Mouse (Mus musculus): Measurements from ENCODE around the gene Klhl10. TPM values are rescaled to one million over a fixed set of nuclear protein-coding genes. Genes with fewer than 3 reads are reported as not detected.

The Klhl10 gene
- total and polyA plus RNA-seq, 2 experiments, result 0.05 to 0.18 TPM

GRCm38 (mm10) chr11:100484461-100484860 is 42.7 kb downstream of the Klhl10 start:
- TF ChIP-seq CTCF (IDR thresholded peaks at IDR 0.05; ENCODE audit: low read depth, low read length), result no peak
- TF ChIP-seq POLR2A (IDR thresholded peaks at IDR 0.05; ENCODE audit: extremely low read depth, insufficient read depth, low read length), result no peak
- H3K79me2 ChIP-seq (ENCODE audit: control insufficient read depth, insufficient read depth, low read length), result no peaks in the 10 kb centered on the region
- DNase-seq (ENCODE audit: extremely low read depth, low read depth, low spot score), result no peak
- 95% methylated on average over 3 of the region's 3 CpGs for WGBS
- no peak overlapping the region for H3K27ac ChIP-seq (replicated peaks; ENCODE audit: insufficient read depth, low read depth, low read length)
- 0 out of 2 replicates have a peak, but pooled peaks cover 3% of the 10 kb centered on the region for H3K4me1 ChIP-seq (ENCODE audit: control insufficient read depth, insufficient read depth, low read length)
- peaks cover 79% of the 10 kb centered on the region for H3K36me3 ChIP-seq (ENCODE audit: control insufficient read depth, insufficient read depth, low read length)
- H3K9ac ChIP-seq (ENCODE audit: low read depth, low read length), result no peak overlapping the region
- no peak overlapping the region for H3K4me3 ChIP-seq (ENCODE audit: insufficient read depth, low read depth, low read length)
- H3K27me3 ChIP-seq (ENCODE audit: control insufficient read depth, insufficient read depth, low read length), result no peaks in the 10 kb centered on the region

- peak overlapping the region; percentile 28; the same call in 1 of the 2 replicates for H3K27ac ChIP-seq (replicated peaks; ENCODE audit: insufficient read depth, low read depth, low read length)
- H3K4me3 ChIP-seq (ENCODE audit: insufficient read depth, low read depth, low read length), result no peak overlapping the region
- H3K27me3 ChIP-seq (ENCODE audit: control insufficient read depth, insufficient read depth, low read length), result no peaks in the 10 kb centered on the region
- H3K9ac ChIP-seq (ENCODE audit: low read depth, low read length), result no peak overlapping the region
- H3K4me1 ChIP-seq (ENCODE audit: control insufficient read depth, insufficient read depth, low read length), result peaks cover 6% of the 10 kb centered on the region; the same call in 1 of the 2 replicates
- H3K36me3 ChIP-seq (ENCODE audit: control insufficient read depth, insufficient read depth, low read length), result peaks cover 74% of the 10 kb centered on the region
- no peaks in the 10 kb centered on the region for H3K79me2 ChIP-seq (ENCODE audit: control insufficient read depth, insufficient read depth, low read length)
- 0 out of 2 replicates have a peak, but pooled peaks have one; percentile 6 for TF ChIP-seq CTCF (IDR thresholded peaks at IDR 0.05; ENCODE audit: low read depth, low read length)
- no peak for TF ChIP-seq POLR2A (IDR thresholded peaks at IDR 0.05; ENCODE audit: extremely low read depth, insufficient read depth, low read length)
- 32% methylated on average over 8 of the region's 8 CpGs for WGBS
- peak; percentile 83 for DNase-seq (ENCODE audit: extremely low read depth, low read depth, low spot score)
These were observed 44.3 kb downstream of the Klhl10 start for GRCm38 (mm10) chr11:100485801-100486538.

GRCm38 (mm10) chr11:100490951-100491350 is 49.2 kb downstream of the Klhl10 start:
- no peaks in the 10 kb centered on the region for H3K79me2 ChIP-seq (ENCODE audit: control insufficient read depth, insufficient read depth, low read length)
- WGBS, result 64% methylated on average over 6 of the region's 6 CpGs
- H3K4me3 ChIP-seq (ENCODE audit: insufficient read depth, low read depth, low read length), result no peak overlapping the region
- DNase-seq (ENCODE audit: extremely low read depth, low read depth, low spot score), result peak; percentile 87
- peaks cover 70% of the 10 kb centered on the region for H3K36me3 ChIP-seq (ENCODE audit: control insufficient read depth, insufficient read depth, low read length)
- peak overlapping the region; percentile 52 for H3K27ac ChIP-seq (replicated peaks; ENCODE audit: insufficient read depth, low read depth, low read length)
- 0 out of 2 replicates have a peak, but pooled peaks have one; percentile 9 for TF ChIP-seq CTCF (IDR thresholded peaks at IDR 0.05; ENCODE audit: low read depth, low read length)
- no peak for TF ChIP-seq POLR2A (IDR thresholded peaks at IDR 0.05; ENCODE audit: extremely low read depth, insufficient read depth, low read length)
- peaks cover 7% of the 10 kb centered on the region; the same call in 1 of the 2 replicates for H3K4me1 ChIP-seq (ENCODE audit: control insufficient read depth, insufficient read depth, low read length)
- H3K9ac ChIP-seq (ENCODE audit: low read depth, low read length), result no peak overlapping the region
- H3K27me3 ChIP-seq (ENCODE audit: control insufficient read depth, insufficient read depth, low read length), result no peaks in the 10 kb centered on the region

- no peak overlapping the region for H3K27ac ChIP-seq (replicated peaks; ENCODE audit: insufficient read depth, low read depth, low read length)
- H3K79me2 ChIP-seq (ENCODE audit: control insufficient read depth, insufficient read depth, low read length), result no peaks in the 10 kb centered on the region
- no peak overlapping the region; the same call in 1 of the 2 replicates for H3K4me3 ChIP-seq (ENCODE audit: insufficient read depth, low read depth, low read length)
- H3K27me3 ChIP-seq (ENCODE audit: control insufficient read depth, insufficient read depth, low read length), result no peaks in the 10 kb centered on the region
- H3K4me1 ChIP-seq (ENCODE audit: control insufficient read depth, insufficient read depth, low read length), result peaks cover 4% of the 10 kb centered on the region
- WGBS, result 92% methylated on average over 12 of the region's 12 CpGs
- H3K36me3 ChIP-seq (ENCODE audit: control insufficient read depth, insufficient read depth, low read length), result peaks cover 82% of the 10 kb centered on the region
- no peak for TF ChIP-seq CTCF (IDR thresholded peaks at IDR 0.05; ENCODE audit: low read depth, low read length)
- TF ChIP-seq POLR2A (IDR thresholded peaks at IDR 0.05; ENCODE audit: extremely low read depth, insufficient read depth, low read length), result no peak
- DNase-seq (ENCODE audit: extremely low read depth, low read depth, low spot score), result no peak
- no peak overlapping the region for H3K9ac ChIP-seq (ENCODE audit: low read depth, low read length)
These were observed 52.1 kb downstream of the Klhl10 start for GRCm38 (mm10) chr11:100493771-100494170.

DNA sequence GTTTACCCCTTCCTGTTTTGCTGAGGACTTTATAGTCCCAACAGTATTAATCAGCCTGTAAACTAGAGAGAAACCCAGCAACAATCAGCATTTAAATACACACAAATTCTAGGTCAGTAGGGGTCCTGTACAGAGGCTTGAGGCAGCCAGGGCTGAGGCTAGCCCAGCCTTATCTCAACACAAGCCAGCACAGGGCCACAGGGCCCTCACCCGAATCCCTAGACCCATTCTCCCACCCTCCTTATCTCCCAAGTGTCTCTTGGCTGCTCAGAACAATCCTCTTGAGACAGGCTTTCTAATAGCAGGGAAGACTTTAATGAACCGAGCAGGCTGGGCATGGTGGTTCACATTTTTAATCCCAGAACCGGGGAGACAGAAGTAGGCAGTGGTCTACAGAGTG is 58.5 kb downstream of the Klhl10 start:
- no peaks in the 10 kb centered on the region for H3K27me3 ChIP-seq (ENCODE audit: control insufficient read depth, insufficient read depth, low read length)
- DNase-seq (ENCODE audit: extremely low read depth, low read depth, low spot score), result no peak
- WGBS, result 91% methylated on average over 3 of the region's 3 CpGs
- no peaks in the 10 kb centered on the region for H3K79me2 ChIP-seq (ENCODE audit: control insufficient read depth, insufficient read depth, low read length)
- H3K27ac ChIP-seq (replicated peaks; ENCODE audit: insufficient read depth, low read depth, low read length), result no peak overlapping the region
- no peak overlapping the region for H3K4me3 ChIP-seq (ENCODE audit: insufficient read depth, low read depth, low read length)
- peaks cover 73% of the 10 kb centered on the region for H3K36me3 ChIP-seq (ENCODE audit: control insufficient read depth, insufficient read depth, low read length)
- no peak for TF ChIP-seq CTCF (IDR thresholded peaks at IDR 0.05; ENCODE audit: low read depth, low read length)
- TF ChIP-seq POLR2A (IDR thresholded peaks at IDR 0.05; ENCODE audit: extremely low read depth, insufficient read depth, low read length), result no peak
- no peak overlapping the region for H3K9ac ChIP-seq (ENCODE audit: low read depth, low read length)
- H3K4me1 ChIP-seq (ENCODE audit: control insufficient read depth, insufficient read depth, low read length), result no peaks in the 10 kb centered on the region; the same call in 1 of the 2 replicates

DNA sequence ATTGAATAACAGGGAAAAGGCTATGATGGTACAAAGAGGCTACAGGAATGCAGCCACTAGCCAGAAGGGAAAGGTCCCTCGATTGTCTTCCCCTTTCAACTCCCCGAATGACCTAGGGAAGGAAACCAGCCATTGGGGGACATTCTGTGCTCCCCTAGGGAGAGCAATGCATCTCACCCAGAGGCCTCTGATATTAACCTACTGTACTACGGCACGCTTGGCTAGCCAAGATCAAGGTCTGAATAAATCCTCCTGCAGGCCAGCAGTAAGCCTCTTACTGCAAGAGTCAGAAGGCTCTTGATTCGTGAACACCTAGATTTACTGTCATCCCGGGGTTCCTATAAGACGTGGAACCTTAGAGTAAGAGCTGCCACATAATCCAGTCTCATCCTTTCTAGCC is 58.9 kb downstream of the Klhl10 start:
- peaks cover 74% of the 10 kb centered on the region for H3K36me3 ChIP-seq (ENCODE audit: control insufficient read depth, insufficient read depth, low read length)
- TF ChIP-seq POLR2A (IDR thresholded peaks at IDR 0.05; ENCODE audit: extremely low read depth, insufficient read depth, low read length) (no peak), CTCF (IDR thresholded peaks at IDR 0.05; ENCODE audit: low read depth, low read length) (no peak)
- H3K27me3 ChIP-seq (ENCODE audit: control insufficient read depth, insufficient read depth, low read length), result no peaks in the 10 kb centered on the region
- no peak overlapping the region for H3K4me3 ChIP-seq (ENCODE audit: insufficient read depth, low read depth, low read length)
- DNase-seq (ENCODE audit: extremely low read depth, low read depth, low spot score), result no peak
- WGBS, result 91% methylated on average over 7 of the region's 7 CpGs
- H3K9ac ChIP-seq (ENCODE audit: low read depth, low read length), result no peak overlapping the region
- H3K4me1 ChIP-seq (ENCODE audit: control insufficient read depth, insufficient read depth, low read length), result no peaks in the 10 kb centered on the region; the same call in 1 of the 2 replicates
- H3K27ac ChIP-seq (replicated peaks; ENCODE audit: insufficient read depth, low read depth, low read length), result no peak overlapping the region
- no peaks in the 10 kb centered on the region for H3K79me2 ChIP-seq (ENCODE audit: control insufficient read depth, insufficient read depth, low read length)

Measured in liver, adult 2 months (tissue).